Mouse (Mus musculus) liver, embryonic 14.5 days (tissue): ENCODE measurements around the gene Srgap1. TPM values are rescaled to one million over a fixed set of nuclear protein-coding genes. Genes with fewer than 3 reads are reported as not detected.

ENCODE experiments used
- ATAC-seq: fragments of 200-750 bp; cut with Nextera tagmentation; 2 replicates; pipeline ENCODE4 v1.8.0; 2017; ENCODE audit warnings: moderate number of reproducible peaks, mild to moderate bottlenecking, moderate library complexity; ENCODE audit not compliant: insufficient read depth
- DNase-seq, 3 experiments: peaks; one replicate each; pipeline ENCODE4 v3.0.0-alpha.2; 2012 to 2013; ENCODE audit warnings: low read depth in 3 of 3, low spot score in 3 of 3
- H3K27ac ChIP-seq: fragments of 300-500 bp; sonication (generic); 2 replicates; pipeline ENCODE4 v1.5.1; 2014; ENCODE audit warnings: moderate library complexity, mild to moderate bottlenecking, control low read depth, inconsistent platforms
- H3K27me3 ChIP-seq: fragments of 300-500 bp; sonication (generic); 2 replicates; pipeline ENCODE4 v1.6.1; 2014; ENCODE audit warnings: mild to moderate bottlenecking, low read length, moderate library complexity; ENCODE audit not compliant: control insufficient read depth, insufficient read depth
- H3K36me3 ChIP-seq: fragments of 300-500 bp; sonication (generic); replicated peaks from 2 replicates; pipeline ENCODE4 v1.6.1; 2014; ENCODE audit warnings: low read depth; ENCODE audit not compliant: control insufficient read depth, insufficient read depth
- H3K4me1 ChIP-seq, 2 experiments: fragments of 200-500 bp in 1 of 2; fragments of 300-500 bp in 1 of 2; sonication (generic) in 1 of 2; replicated peaks; 2 replicates each; pipeline ENCODE4 v1.6.1; 2012 to 2014; ENCODE audit warnings: antibody characterized with exemption in 1 of 2, inconsistent platforms in 1 of 2, low read length in 1 of 2; ENCODE audit not compliant: control insufficient read depth in 2 of 2, insufficient read depth in 2 of 2
- H3K4me2 ChIP-seq: fragments of 300-500 bp; sonication (generic); 2 replicates; pipeline ENCODE4 v1.6.1; 2014; ENCODE audit warnings: low read depth, mild to moderate bottlenecking, control low read depth, moderate library complexity
- H3K4me3 ChIP-seq, 2 experiments: fragments of 200-500 bp in 1 of 2; fragments of 300-500 bp in 1 of 2; sonication (generic) in 1 of 2; 2 replicates each; pipeline ENCODE4 v1.5.1; 2012 to 2014; ENCODE audit warnings: low read depth in 2 of 2, low read length in 2 of 2, mild to moderate bottlenecking in 2 of 2, control low read depth in 1 of 2, inconsistent platforms in 1 of 2, moderate library complexity in 1 of 2; ENCODE audit not compliant: insufficient read depth in 1 of 2
- H3K9ac ChIP-seq: fragments of 300-500 bp; sonication (generic); replicated peaks from 2 replicates; pipeline ENCODE4 v1.6.1; 2014; ENCODE audit warnings: mild to moderate bottlenecking, control low read depth, moderate library complexity
- H3K9me3 ChIP-seq: fragments of 300-500 bp; sonication (generic); 2 replicates; pipeline ENCODE4 v1.6.1; 2016; ENCODE audit warnings: low read length, mixed read lengths; ENCODE audit not compliant: control insufficient read depth
- CTCF ChIP-seq: IDR thresholded peaks from 2 replicates; pipeline ENCODE4 v1.5.1; 2016; ENCODE audit warnings: antibody characterized with exemption, low read depth, control low read depth
- EP300 ChIP-seq: IDR thresholded peaks from 2 replicates; pipeline ENCODE4 v1.6.1; 2016; ENCODE audit warnings: antibody characterized with exemption, low read depth
- WGBS: fragments of 180-500 bp; shearing (Covaris S2); extraction: QIAGEN DNeasy Blood & Tissue Kit; methylation state at CpG from one replicate; pipeline ENCODE4 v1.1.7; 2014; ENCODE audit not compliant: insufficient replicate concordance; 5-methylcytosine and 5-hydroxymethylcytosine counted together
- polyA plus RNA-seq, 2 experiments: library from polyadenylated mRNA; depleted of rRNA in 1 of 2; stranded (reverse) in 1 of 2; unstranded in 1 of 2; fragments of >200 nt; fragmentation: Nextera tagmentation in 1 of 2; extraction: Ambion mirVana in 1 of 2; gene quantifications; 2 replicates each; pipeline versions ENCODE4 v1.2.1 to v1.2.3; 2012 to 2014

Gene Srgap1
- polyA plus RNA-seq, 2 experiments = 0.66 to 0.79 TPM

DNA sequence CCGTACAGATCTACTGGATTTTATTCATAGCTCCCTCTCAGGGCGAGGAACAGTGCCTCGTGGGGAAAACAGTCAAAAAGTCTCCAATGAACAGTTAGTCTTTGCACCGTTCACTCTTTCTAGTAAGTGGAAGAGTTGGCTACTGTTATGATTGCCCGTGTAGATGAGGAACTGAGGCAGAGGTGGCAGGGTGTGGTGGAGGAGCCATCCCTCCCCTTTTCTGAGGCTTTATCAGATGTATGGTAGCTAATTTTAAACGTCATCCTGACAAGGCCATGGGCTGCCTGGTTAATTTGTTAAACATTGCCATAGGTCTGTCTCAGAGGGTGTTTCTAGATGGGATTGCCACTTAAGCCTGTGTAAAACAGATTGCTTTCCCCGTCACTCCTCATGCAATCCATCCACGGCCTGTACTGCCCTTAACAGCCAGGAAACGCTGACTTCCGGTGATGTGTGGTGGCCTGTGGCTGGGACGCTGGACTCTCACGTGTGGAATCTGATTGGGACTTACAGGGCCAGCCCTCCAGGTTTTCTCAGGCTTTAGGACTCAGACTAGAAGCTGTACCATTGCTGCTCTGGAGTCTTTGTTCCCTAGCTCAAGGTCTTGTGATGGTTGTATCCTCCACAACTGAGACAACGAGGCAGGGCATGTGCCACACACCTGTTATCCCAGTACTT is 155.6 kb downstream of the Srgap1 start:
- Histone ChIP-seq H3K4me3 (no peak overlapping the region), H3K36me3 (no peaks in the 10 kb centered on the region), H3K4me1 (no peaks in the 10 kb centered on the region), H3K27me3 (no peaks in the 10 kb centered on the region), H3K27ac (no peak overlapping the region), H3K4me2 (no peak overlapping the region), H3K9ac (no peak overlapping the region), H3K9me3 (no peaks in the 10 kb centered on the region)
- DNase-seq (no peak), ATAC-seq (no peak)
- no peak for TF ChIP-seq CTCF
- TF ChIP-seq EP300 = no peak
- WGBS = 24% methylated on average over 13 of the region's 13 CpGs

GRCm38 (mm10) chr10:121890061-121890460 is 157.1 kb downstream of the Srgap1 start:
- H3K9me3 ChIP-seq = no peaks in the 10 kb centered on the region
- H3K4me2 ChIP-seq = no peak overlapping the region
- H3K36me3 ChIP-seq = no peaks in the 10 kb centered on the region
- ATAC-seq (no peak), DNase-seq (no peak)
- H3K4me3 ChIP-seq = no peak overlapping the region
- no peak overlapping the region for H3K9ac ChIP-seq
- no peak overlapping the region for H3K27ac ChIP-seq
- no peaks in the 10 kb centered on the region for H3K4me1 ChIP-seq
- H3K27me3 ChIP-seq = no peaks in the 10 kb centered on the region
- WGBS = 63% methylated on average over 6 of the region's 6 CpGs
- TF ChIP-seq EP300 = no peak
- TF ChIP-seq CTCF = no peak

DNA sequence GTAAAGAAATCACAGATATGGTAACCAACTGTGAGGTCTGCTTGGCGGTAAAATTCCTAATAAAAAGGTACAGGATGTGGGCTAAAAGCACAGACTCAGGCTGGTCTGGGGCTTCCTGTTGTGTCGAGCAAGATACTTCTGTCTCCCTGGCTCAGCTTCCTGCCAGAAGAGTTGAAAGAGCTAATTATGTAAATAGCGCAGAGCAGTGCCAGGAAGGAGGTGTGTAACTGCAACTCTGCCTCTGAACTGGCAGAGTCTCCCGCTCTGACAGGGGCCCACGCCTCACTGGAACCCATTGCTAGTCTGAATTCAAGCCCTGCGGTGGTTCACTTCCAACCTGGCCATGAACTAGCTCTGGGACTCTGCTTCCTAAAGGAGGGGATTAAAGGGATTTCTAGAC is 160.3 kb downstream of the Srgap1 start:
- H3K9me3 ChIP-seq = no peaks in the 10 kb centered on the region
- no peak overlapping the region for H3K27ac ChIP-seq
- WGBS = 6% methylated on average over 6 of the region's 6 CpGs
- no peaks in the 10 kb centered on the region for H3K27me3 ChIP-seq
- no peaks in the 10 kb centered on the region for H3K36me3 ChIP-seq
- no peak for DNase-seq
- H3K4me3 ChIP-seq = no peak overlapping the region
- H3K4me1 ChIP-seq = no peaks in the 10 kb centered on the region
- no peak overlapping the region for H3K9ac ChIP-seq
- no peak for TF ChIP-seq EP300
- no peak for TF ChIP-seq CTCF
- no peak overlapping the region for H3K4me2 ChIP-seq
- no peak for ATAC-seq

- H3K4me3 ChIP-seq = no peak overlapping the region
- ATAC-seq = no peak
- H3K36me3 ChIP-seq = no peaks in the 10 kb centered on the region
- H3K9ac ChIP-seq = no peak overlapping the region
- TF ChIP-seq EP300 (no peak), CTCF (no peak)
- no peaks in the 10 kb centered on the region for H3K4me1 ChIP-seq
- H3K9me3 ChIP-seq = no peaks in the 10 kb centered on the region
- no peaks in the 10 kb centered on the region for H3K27me3 ChIP-seq
- no peak overlapping the region for H3K4me2 ChIP-seq
- DNase-seq = no peak
- WGBS = 43% methylated on average over 9 of the region's 9 CpGs
- no peak overlapping the region for H3K27ac ChIP-seq
Measured at GRCm38 (mm10) chr10:121885512-121886218, 161.4 kb downstream of the Srgap1 start.

DNA sequence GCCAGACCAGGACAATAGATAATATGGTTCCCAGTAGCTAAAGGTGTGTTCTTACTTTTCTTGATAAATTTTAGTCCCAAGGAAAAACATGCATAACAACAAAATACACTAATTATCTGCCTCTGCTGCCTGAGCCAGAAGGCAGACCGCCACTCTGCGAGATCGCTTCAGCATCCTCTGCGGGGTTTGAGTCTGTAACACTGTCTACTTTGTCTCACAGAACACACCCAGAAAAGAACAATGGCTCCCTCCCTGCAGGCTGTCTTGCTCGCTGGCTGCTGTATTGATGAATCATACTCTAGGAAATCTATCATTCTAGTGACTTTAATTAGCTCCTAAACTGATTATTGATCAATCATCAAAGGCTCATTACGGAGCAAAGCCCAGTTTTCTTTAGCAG is 164.7 kb downstream of the Srgap1 start:
- 60% methylated on average over 6 of the region's 6 CpGs for WGBS
- no peak overlapping the region for H3K9ac ChIP-seq
- ATAC-seq (no peak), DNase-seq (no peak)
- no peaks in the 10 kb centered on the region for H3K9me3 ChIP-seq
- no peak overlapping the region for H3K4me2 ChIP-seq
- no peaks in the 10 kb centered on the region; a peak in 1 of 4 replicates for H3K4me1 ChIP-seq
- TF ChIP-seq CTCF = no peak
- no peak for TF ChIP-seq EP300
- H3K4me3 ChIP-seq = no peak overlapping the region
- H3K27ac ChIP-seq = no peak overlapping the region
- H3K27me3 ChIP-seq = no peaks in the 10 kb centered on the region
- no peaks in the 10 kb centered on the region for H3K36me3 ChIP-seq
